Mouse (Mus musculus): ENCODE measurements around the gene Bdkrb1. TPM values are rescaled to one million over a fixed set of nuclear protein-coding genes. Genes with fewer than 3 reads are reported as not detected.

Gene Bdkrb1
- polyA plus RNA-seq (2012; rRNA removed), result not detected in 2 replicates
- not detected in 2 replicates for polyA plus RNA-seq (2014; fragmentation: Nextera tagmentation; extraction: Ambion mirVana)

- DNase-seq (ENCODE audit: low read depth in 3 of 3, low spot score in 3 of 3), result no peak
- no peak within 1 kb of the TSS for H3K27ac ChIP-seq
- no peak for TF ChIP-seq CTCF (IDR thresholded peaks at IDR 0.05; ENCODE audit: low read depth)
- TF ChIP-seq EP300 (IDR thresholded peaks at IDR 0.05; ENCODE audit: low read depth), result no peak
- H3K9me3 ChIP-seq (ENCODE audit: control insufficient read depth, low read length), result no peaks in the 10 kb centered on the region
- no peak within 1 kb of the TSS for H3K9ac ChIP-seq (replicated peaks)
- no peaks in the 10 kb centered on the region for H3K27me3 ChIP-seq (ENCODE audit: control insufficient read depth, insufficient read depth, low read length)
- 74% methylated on average over 11 of the region's 11 CpGs for WGBS (ENCODE audit: insufficient replicate concordance)
- ATAC-seq (ENCODE audit: insufficient read depth), result no peak
- H3K4me2 ChIP-seq (ENCODE audit: low read depth), result no peak within 1 kb of the TSS
- H3K36me3 ChIP-seq (replicated peaks; ENCODE audit: control insufficient read depth, insufficient read depth, low read depth), result no peaks in the 10 kb centered on the region
- H3K4me1 ChIP-seq (replicated peaks; ENCODE audit: control insufficient read depth in 2 of 2, insufficient read depth in 2 of 2, low read length in 1 of 2), result no peaks in the 10 kb centered on the region
- no peak within 1 kb of the TSS for H3K4me3 ChIP-seq (ENCODE audit: insufficient read depth in 1 of 2, low read depth in 2 of 2, low read length in 2 of 2)
Observed at GRCm38 (mm10) chr12:105602581-105603210, at the start of gene Bdkrb1. Bdkrb1 (plus strand) TSS chr12:105603085.

- TF ChIP-seq CTCF (IDR thresholded peaks at IDR 0.05; ENCODE audit: low read depth), result no peak
- TF ChIP-seq EP300 (IDR thresholded peaks at IDR 0.05; ENCODE audit: low read depth), result no peak
- H3K4me1 ChIP-seq (replicated peaks; ENCODE audit: control insufficient read depth in 2 of 2, insufficient read depth in 2 of 2, low read length in 1 of 2), result 0 out of 4 replicates have a peak, but pooled peaks cover 0 to 3% of the 10 kb centered on the region in 2 experiments
- no peaks in the 10 kb centered on the region for H3K9me3 ChIP-seq (ENCODE audit: control insufficient read depth, low read length)
- DNase-seq (ENCODE audit: low read depth in 3 of 3, low spot score in 3 of 3) (no peak), ATAC-seq (ENCODE audit: insufficient read depth) (no peak)
- H3K4me3 ChIP-seq (ENCODE audit: insufficient read depth in 1 of 2, low read depth in 2 of 2, low read length in 2 of 2), result no peak overlapping the region
- H3K27me3 ChIP-seq (ENCODE audit: control insufficient read depth, insufficient read depth, low read length), result no peaks in the 10 kb centered on the region
- H3K9ac ChIP-seq (replicated peaks), result no peak overlapping the region
- H3K27ac ChIP-seq, result no peak overlapping the region
- 54% methylated on average over 8 of the region's 8 CpGs for WGBS (ENCODE audit: insufficient replicate concordance)
- no peaks in the 10 kb centered on the region for H3K36me3 ChIP-seq (replicated peaks; ENCODE audit: control insufficient read depth, insufficient read depth, low read depth)
- H3K4me2 ChIP-seq (ENCODE audit: low read depth), result no peak overlapping the region
Observed at GRCm38 (mm10) chr12:105554151-105554772, 48.6 kb upstream of the Bdkrb1 start.

- Histone ChIP-seq H3K4me1 (replicated peaks; ENCODE audit: control insufficient read depth in 2 of 2, insufficient read depth in 2 of 2, low read length in 1 of 2) (0 out of 4 replicates have a peak, but pooled peaks cover 0 to 3% of the 10 kb centered on the region in 2 experiments), H3K9ac (replicated peaks) (no peak overlapping the region), H3K36me3 (replicated peaks; ENCODE audit: control insufficient read depth, insufficient read depth, low read depth) (no peaks in the 10 kb centered on the region), H3K27ac (no peak overlapping the region), H3K4me2 (ENCODE audit: low read depth) (no peak overlapping the region), H3K9me3 (ENCODE audit: control insufficient read depth, low read length) (no peaks in the 10 kb centered on the region), H3K4me3 (ENCODE audit: insufficient read depth in 1 of 2, low read depth in 2 of 2, low read length in 2 of 2) (no peak overlapping the region), H3K27me3 (ENCODE audit: control insufficient read depth, insufficient read depth, low read length) (no peaks in the 10 kb centered on the region)
- TF ChIP-seq EP300 (IDR thresholded peaks at IDR 0.05; ENCODE audit: low read depth), result no peak
- TF ChIP-seq CTCF (IDR thresholded peaks at IDR 0.05; ENCODE audit: low read depth), result no peak
- DNase-seq (ENCODE audit: low read depth in 3 of 3, low spot score in 3 of 3), result no peak
- no peak for ATAC-seq (ENCODE audit: insufficient read depth)
- 68% methylated on average over 5 of the region's 5 CpGs for WGBS (ENCODE audit: insufficient replicate concordance)
Observed at GRCm38 (mm10) chr12:105555172-105555571, 47.7 kb upstream of the Bdkrb1 start.

GRCm38 (mm10) chr12:105557250-105557925 lies 45.5 kb upstream of the Bdkrb1 start:
- Histone ChIP-seq H3K36me3 (replicated peaks; ENCODE audit: control insufficient read depth, insufficient read depth, low read depth) (no peaks in the 10 kb centered on the region), H3K9ac (replicated peaks) (no peak overlapping the region), H3K4me1 (replicated peaks; ENCODE audit: control insufficient read depth in 2 of 2, insufficient read depth in 2 of 2, low read length in 1 of 2) (0 out of 4 replicates have a peak, but pooled peaks cover 0 to 3% of the 10 kb centered on the region in 2 experiments), H3K9me3 (ENCODE audit: control insufficient read depth, low read length) (no peaks in the 10 kb centered on the region), H3K27me3 (ENCODE audit: control insufficient read depth, insufficient read depth, low read length) (peaks cover 6% of the 10 kb centered on the region), H3K27ac (no peak overlapping the region), H3K4me2 (ENCODE audit: low read depth) (no peak overlapping the region), H3K4me3 (ENCODE audit: insufficient read depth in 1 of 2, low read depth in 2 of 2, low read length in 2 of 2) (no peak overlapping the region)
- no peak for TF ChIP-seq CTCF (IDR thresholded peaks at IDR 0.05; ENCODE audit: low read depth)
- no peak for TF ChIP-seq EP300 (IDR thresholded peaks at IDR 0.05; ENCODE audit: low read depth)
- ATAC-seq (ENCODE audit: insufficient read depth) (no peak), DNase-seq (ENCODE audit: low read depth in 3 of 3, low spot score in 3 of 3) (no peak)
- WGBS (ENCODE audit: insufficient replicate concordance), result 41% methylated on average over 7 of the region's 7 CpGs

DNA sequence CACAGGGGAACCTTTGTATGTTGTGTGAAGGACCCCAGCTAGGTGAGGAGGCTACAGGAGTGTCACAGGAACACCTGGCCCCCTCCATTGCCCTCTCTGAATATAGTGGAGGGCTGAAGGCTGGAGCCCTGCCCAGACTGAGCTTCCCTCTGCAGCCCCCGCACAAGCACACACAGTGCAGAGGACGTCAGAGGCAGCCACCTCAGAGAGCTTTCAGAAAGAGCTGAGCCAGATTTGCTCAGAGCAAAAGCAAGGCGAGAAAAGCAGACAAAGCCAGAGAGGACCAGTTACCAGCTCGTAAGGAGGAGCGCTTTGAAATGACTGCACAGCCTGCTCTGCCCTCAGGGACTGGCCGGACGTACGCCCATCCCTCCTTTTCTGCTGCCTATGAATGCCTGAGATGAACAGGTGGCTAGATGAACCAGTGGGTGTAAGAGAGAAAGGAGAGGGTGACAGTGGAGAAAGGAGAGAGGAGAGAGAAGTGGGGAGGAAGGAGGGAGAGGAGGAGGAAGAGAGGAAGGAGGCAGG lies 41.8 kb upstream of the Bdkrb1 start:
- no peaks in the 10 kb centered on the region for H3K4me1 ChIP-seq (replicated peaks; ENCODE audit: control insufficient read depth in 2 of 2, insufficient read depth in 2 of 2, low read length in 1 of 2)
- H3K4me2 ChIP-seq (ENCODE audit: low read depth), result no peak overlapping the region
- H3K9me3 ChIP-seq (ENCODE audit: control insufficient read depth, low read length), result no peaks in the 10 kb centered on the region
- WGBS (ENCODE audit: insufficient replicate concordance), result 45% methylated on average over 8 of the region's 8 CpGs
- no peaks in the 10 kb centered on the region for H3K36me3 ChIP-seq (replicated peaks; ENCODE audit: control insufficient read depth, insufficient read depth, low read depth)
- H3K27ac ChIP-seq, result no peak overlapping the region
- H3K9ac ChIP-seq (replicated peaks), result no peak overlapping the region
- ATAC-seq (ENCODE audit: insufficient read depth), result no peak
- H3K4me3 ChIP-seq (ENCODE audit: insufficient read depth in 1 of 2, low read depth in 2 of 2, low read length in 2 of 2), result no peak overlapping the region
- no peak for DNase-seq (ENCODE audit: low read depth in 3 of 3, low spot score in 3 of 3)
- no peak for TF ChIP-seq EP300 (IDR thresholded peaks at IDR 0.05; ENCODE audit: low read depth)
- TF ChIP-seq CTCF (IDR thresholded peaks at IDR 0.05; ENCODE audit: low read depth), result no peak
- peaks cover 30% of the 10 kb centered on the region for H3K27me3 ChIP-seq (ENCODE audit: control insufficient read depth, insufficient read depth, low read length)
